Mouse (Mus musculus) G1E (cell line): ENCODE measurements around the gene Dcdc2a. TPM values are rescaled to one million over a fixed set of nuclear protein-coding genes. Genes with fewer than 3 reads are reported as not detected.

Experiments used
- ATAC-seq: 2 replicates; pipeline ENCODE4 v1.8.0; 2016; ENCODE audit warnings: mild to moderate bottlenecking; ENCODE audit not compliant: insufficient number of reproducible peaks, poor library complexity, low FRiP score, severe bottlenecking; ENCODE audit errors: extremely low read depth
- DNase-seq: peaks from one replicate; pipeline ENCODE4 v3.0.0; 2012; ENCODE audit warnings: low spot score
- H3K27me3 ChIP-seq: 2 replicates; pipeline ENCODE4 v1.6.1; 2012; ENCODE audit warnings: mild to moderate bottlenecking, low read length, inconsistent platforms; ENCODE audit not compliant: insufficient read depth
- H3K36me3 ChIP-seq: replicated peaks from 2 replicates; pipeline ENCODE3; 2012; ENCODE audit warnings: mild to moderate bottlenecking, inconsistent platforms
- H3K4me1 ChIP-seq: 2 replicates; pipeline ENCODE4 v1.6.1; 2012; ENCODE audit warnings: low read depth, low read length, inconsistent platforms, mixed read lengths; ENCODE audit not compliant: insufficient read depth
- H3K4me3 ChIP-seq: 2 replicates; pipeline ENCODE4 v1.5.1; 2012; ENCODE audit warnings: low read depth, mild to moderate bottlenecking, inconsistent platforms, low read length, moderate library complexity, mixed read lengths
- H3K9me3 ChIP-seq: replicated peaks from 2 replicates; pipeline ENCODE4 v1.6.1; 2012; ENCODE audit warnings: inconsistent platforms
- CTCF ChIP-seq: IDR thresholded peaks from 2 replicates; pipeline ENCODE4 v1.5.1; 2012; ENCODE audit warnings: low read depth, low read length, inconsistent platforms, mixed read lengths
- GATA1 ChIP-seq: IDR thresholded peaks from 2 replicates; pipeline ENCODE4 v1.6.1; 2012; ENCODE audit warnings: borderline replicate concordance, low read length, inconsistent platforms, mixed read lengths
- GATA2 ChIP-seq: IDR thresholded peaks from 2 replicates; pipeline ENCODE4 v1.6.1; 2012; ENCODE audit warnings: low read depth, low read length, inconsistent platforms, borderline replicate concordance
- POLR2AphosphoS5 ChIP-seq: IDR thresholded peaks from 2 replicates; pipeline ENCODE4 v1.6.1; 2012; ENCODE audit warnings: low read depth, low read length, inconsistent platforms; ENCODE audit not compliant: insufficient replicate concordance
- TAL1 ChIP-seq: conservative IDR thresholded peaks from 2 replicates; pipeline ENCODE4 v1.6.1; 2012; ENCODE audit warnings: low read depth, low read length, inconsistent platforms, mixed read lengths
- polyA plus RNA-seq: library from polyadenylated mRNA; stranded (reverse); fragments of >175 nt; gene quantifications from 2 replicates; pipeline ENCODE4 v1.2.3, GENCODE M21; 2012
- total RNA-seq, 2 experiments: library from RNA; stranded (forward) in 1 of 2; stranded (reverse) in 1 of 2; fragments of 200-1000 nt in 1 of 2; fragments of >200 nt in 1 of 2; fragmentation: Nextera tagmentation in 1 of 2; gene quantifications; 2 replicates each; pipeline ENCODE4 v1.2.3; 2014 to 2017

Dcdc2a gene
- total and polyA plus RNA-seq, 3 experiments = 0.11 TPM; not detected in 2

- DNase-seq = no peak
- ATAC-seq = no peak
- H3K9me3 ChIP-seq = no peaks in the 10 kb centered on the region
- H3K4me1 ChIP-seq = peaks cover 22% of the 10 kb centered on the region
- peaks cover 4% of the 10 kb centered on the region; the same call in 1 of the 2 replicates for H3K27me3 ChIP-seq
- no peak for TF ChIP-seq TAL1
- no peak for TF ChIP-seq CTCF
- no peak for TF ChIP-seq GATA1
- TF ChIP-seq POLR2AphosphoS5 = no peak
- no peak for TF ChIP-seq GATA2
- no peak overlapping the region for H3K4me3 ChIP-seq
- H3K36me3 ChIP-seq = peaks cover 5% of the 10 kb centered on the region
Measured at GRCm38 (mm10) chr13:25023129-25023528, 32.7 kb upstream of the Dcdc2a start.

- ATAC-seq (no peak), DNase-seq (no peak)
- H3K27me3 ChIP-seq = peaks cover 4% of the 10 kb centered on the region; the same call in 1 of the 2 replicates
Measured at GRCm38 (mm10) chr13:25024655-25025054, 31.1 kb upstream of the Dcdc2a start.

GRCm38 (mm10) chr13:25026409-25027113, 29.2 kb upstream of the Dcdc2a start:
- Histone ChIP-seq H3K4me3 (no peak overlapping the region), H3K9me3 (no peaks in the 10 kb centered on the region), H3K27me3 (peaks cover 4% of the 10 kb centered on the region; the same call in 1 of the 2 replicates), H3K4me1 (peaks cover 2% of the 10 kb centered on the region; the same call in 1 of the 2 replicates), H3K36me3 (no peaks in the 10 kb centered on the region)
- no peak for ATAC-seq
- TF ChIP-seq CTCF = no peak
- TF ChIP-seq GATA2 = no peak
- TF ChIP-seq GATA1 = no peak
- no peak for TF ChIP-seq TAL1
- TF ChIP-seq POLR2AphosphoS5 = no peak
- no peak for DNase-seq

More at GRCm38 (mm10) chr13:25024655-25025054, 31.1 kb upstream of the Dcdc2a start:
- TF ChIP-seq POLR2AphosphoS5 = no peak
- TF ChIP-seq GATA2 = no peak
- TF ChIP-seq TAL1 = no peak
- no peak for TF ChIP-seq GATA1
- TF ChIP-seq CTCF = no peak
- Histone ChIP-seq H3K4me1 (peaks cover 7% of the 10 kb centered on the region; the same call in 1 of the 2 replicates), H3K4me3 (no peak overlapping the region), H3K36me3 (no peaks in the 10 kb centered on the region), H3K9me3 (no peaks in the 10 kb centered on the region)

GRCm38 (mm10) chr13:25027114-25027425, 28.7 kb upstream of the Dcdc2a start:
- no peak for ATAC-seq
- no peaks in the 10 kb centered on the region for H3K9me3 ChIP-seq
- peaks cover 4% of the 10 kb centered on the region; the same call in 1 of the 2 replicates for H3K27me3 ChIP-seq
- no peak overlapping the region for H3K4me3 ChIP-seq
- DNase-seq = no peak
- TF ChIP-seq GATA2 (no peak), CTCF (no peak), POLR2AphosphoS5 (no peak), GATA1 (no peak), TAL1 (no peak)
- no peaks in the 10 kb centered on the region for H3K36me3 ChIP-seq
- H3K4me1 ChIP-seq = peaks cover 2% of the 10 kb centered on the region; the same call in 1 of the 2 replicates

- no peaks in the 10 kb centered on the region for H3K4me1 ChIP-seq
- no peak for ATAC-seq
- DNase-seq = no peak
- no peaks in the 10 kb centered on the region for H3K36me3 ChIP-seq
- peaks cover 5% of the 10 kb centered on the region; the same call in 1 of the 2 replicates for H3K27me3 ChIP-seq
- no peak overlapping the region for H3K4me3 ChIP-seq
- no peaks in the 10 kb centered on the region for H3K9me3 ChIP-seq
- no peak for TF ChIP-seq POLR2AphosphoS5
- no peak for TF ChIP-seq TAL1
- TF ChIP-seq GATA1 = no peak
- no peak for TF ChIP-seq CTCF
- TF ChIP-seq GATA2 = no peak
Measured at GRCm38 (mm10) chr13:25039488-25039887, 16.3 kb upstream of the Dcdc2a start.

- Histone ChIP-seq H3K4me1 (no peaks in the 10 kb centered on the region), H3K9me3 (peaks cover 4% of the 10 kb centered on the region), H3K36me3 (no peaks in the 10 kb centered on the region), H3K27me3 (no peaks in the 10 kb centered on the region), H3K4me3 (no peak overlapping the region)
- DNase-seq (no peak), ATAC-seq (no peak)
- TF ChIP-seq GATA2 = no peak
- TF ChIP-seq POLR2AphosphoS5 = no peak
- TF ChIP-seq GATA1 = no peak
- TF ChIP-seq TAL1 = no peak
- no peak for TF ChIP-seq CTCF
Measured at GRCm38 (mm10) chr13:25052671-25053070, 3.1 kb upstream of the Dcdc2a start.

- DNase-seq = no peak
- Histone ChIP-seq H3K9me3 (peaks cover 3% of the 10 kb centered on the region), H3K36me3 (no peaks in the 10 kb centered on the region), H3K27me3 (no peaks in the 10 kb centered on the region), H3K4me1 (no peaks in the 10 kb centered on the region), H3K4me3 (no peak overlapping the region)
- no peak for ATAC-seq
- TF ChIP-seq GATA2 (no peak), POLR2AphosphoS5 (no peak), CTCF (no peak), TAL1 (no peak), GATA1 (no peak)
Measured at GRCm38 (mm10) chr13:25055111-25055554, 671 bp upstream of the Dcdc2a start.
